Mouse (Mus musculus) neutrophil, adult 5-6 weeks (primary cell): ENCODE data around the gene Ddias. TPM values are rescaled to one million over a fixed set of nuclear protein-coding genes. Genes with fewer than 3 reads are reported as not detected.

Source experiments
- ATAC-seq: fragments of 151-379, 151-347 bp; 2 replicates; pipeline ENCODE4 v1.8.0; 2017; ENCODE audit warnings: mild to moderate bottlenecking, moderate TSS enrichment; ENCODE audit not compliant: insufficient number of reproducible peaks, poor library complexity, low FRiP score, severe bottlenecking; ENCODE audit errors: extremely low read depth
- total RNA-seq: library from RNA; stranded (forward); fragments of 200-1000 nt; gene quantifications from 2 replicates; pipeline ENCODE4 v1.2.3, GENCODE M21; 2017

Ddias gene
- total RNA-seq, 1 experiment from 2014 or later = 2.3 TPM

GRCm38 (mm10) chr7:92871596-92871995 is 2.5 kb downstream of the Ddias start:
- no peak for ATAC-seq

GRCm38 (mm10) chr7:92870161-92870560 is 3.9 kb downstream of the Ddias start:
- no peak for ATAC-seq

GRCm38 (mm10) chr7:92866526-92866925 is 7.5 kb downstream of the Ddias start:
- ATAC-seq = no peak

GRCm38 (mm10) chr7:92848246-92848645 is 25.8 kb downstream of the Ddias start:
- no peak for ATAC-seq

- no peak for ATAC-seq
Measured at GRCm38 (mm10) chr7:92842254-92842653, 31.8 kb downstream of the Ddias start.

- no peak for ATAC-seq
Measured at GRCm38 (mm10) chr7:92837907-92838306, 36.1 kb downstream of the Ddias start.

- peak; percentile 78 for ATAC-seq
Measured at GRCm38 (mm10) chr7:92837226-92837625, 36.8 kb downstream of the Ddias start.

- no peak for ATAC-seq
Measured at GRCm38 (mm10) chr7:92836447-92836846, 37.6 kb downstream of the Ddias start.

- no peak for ATAC-seq
Measured at GRCm38 (mm10) chr7:92834391-92834790, 39.7 kb downstream of the Ddias start.

- peak; percentile 57; the same call in 1 of the 2 replicates for ATAC-seq
Measured at GRCm38 (mm10) chr7:92832395-92832794, 41.7 kb downstream of the Ddias start.

GRCm38 (mm10) chr7:92827981-92828380 is 46.1 kb downstream of the Ddias start:
- 0 out of 2 replicates have a peak, but pooled peaks have one; percentile 39 for ATAC-seq

- ATAC-seq = no peak
Measured at GRCm38 (mm10) chr7:92826248-92826647, 47.8 kb downstream of the Ddias start.

GRCm38 (mm10) chr7:92822409-92823101 is 51.5 kb downstream of the Ddias start:
- ATAC-seq = no peak

- no peak for ATAC-seq
Measured at GRCm38 (mm10) chr7:92821871-92822270, 52.2 kb downstream of the Ddias start.

- no peak for ATAC-seq
Measured at GRCm38 (mm10) chr7:92820941-92821465, 53.0 kb downstream of the Ddias start.

GRCm38 (mm10) chr7:92820410-92820809 is 53.6 kb downstream of the Ddias start:
- ATAC-seq = no peak

- peak; percentile 51; the same call in 1 of the 2 replicates for ATAC-seq
Measured at GRCm38 (mm10) chr7:92819656-92820055, 54.4 kb downstream of the Ddias start.

- no peak for ATAC-seq
Measured at GRCm38 (mm10) chr7:92817886-92818285, 56.2 kb downstream of the Ddias start.

GRCm38 (mm10) chr7:92817242-92817641 is 56.8 kb downstream of the Ddias start:
- ATAC-seq = peak; percentile 88

GRCm38 (mm10) chr7:92811667-92812279 is 62.3 kb downstream of the Ddias start:
- ATAC-seq = no peak
